Mouse (Mus musculus) embryonic facial prominence, embryonic 14.5 days (tissue): Measurements from ENCODE around the gene Sh3pxd2a. TPM values are rescaled to one million over a fixed set of nuclear protein-coding genes. Genes with fewer than 3 reads are reported as not detected.
A peak's percentile ranks its signal among the peaks of the same experiment; 100 is the strongest.

Experiments
- ATAC-seq: fragments of 200-750 bp; cut with Nextera tagmentation; 2 replicates; pipeline ENCODE4 v1.8.0; 2017; ENCODE audit warnings: low read depth, moderate number of reproducible peaks, moderate TSS enrichment
- DNase-seq: peaks from one replicate; pipeline ENCODE4 v3.0.0-alpha.2; 2015; ENCODE audit warnings: low spot score
- H3K27ac ChIP-seq: fragments of 300-500 bp; sonication (generic); replicated peaks from 2 replicates; pipeline ENCODE4 v1.5.1; 2014; ENCODE audit warnings: low read depth, mild to moderate bottlenecking, low read length, moderate library complexity
- H3K27me3 ChIP-seq: fragments of 300-500 bp; sonication (generic); replicated peaks from 2 replicates; pipeline ENCODE4 v1.6.1; 2014; ENCODE audit warnings: low read length; ENCODE audit not compliant: control insufficient read depth, insufficient read depth
- H3K36me3 ChIP-seq: fragments of 300-500 bp; sonication (generic); 2 replicates; pipeline ENCODE4 v1.6.1; 2014; ENCODE audit warnings: low read length, mixed read lengths; ENCODE audit not compliant: control insufficient read depth, insufficient read depth
- H3K4me1 ChIP-seq: fragments of 300-500 bp; sonication (generic); 2 replicates; pipeline ENCODE4 v1.6.1; 2014; ENCODE audit warnings: antibody characterized with exemption, low read length; ENCODE audit not compliant: control insufficient read depth, insufficient read depth
- H3K4me2 ChIP-seq: fragments of 300-500 bp; sonication (generic); 2 replicates; pipeline ENCODE4 v1.6.1; 2014; ENCODE audit warnings: low read depth, mild to moderate bottlenecking, low read length, moderate library complexity, mixed read lengths
- H3K4me3 ChIP-seq: fragments of 300-500 bp; sonication (generic); 2 replicates; pipeline ENCODE4 v1.5.1; 2014; ENCODE audit warnings: low read depth, mild to moderate bottlenecking, low read length
- H3K9ac ChIP-seq: fragments of 300-500 bp; sonication (generic); 2 replicates; pipeline ENCODE4 v1.6.1; 2014; ENCODE audit warnings: low read depth, mild to moderate bottlenecking, low read length, moderate library complexity, mixed read lengths
- H3K9me3 ChIP-seq: fragments of 300-500 bp; sonication (generic); 2 replicates; pipeline ENCODE4 v1.6.1; 2016; ENCODE audit warnings: low read length; ENCODE audit not compliant: control insufficient read depth
- WGBS: fragments of 180-500 bp; shearing (Covaris S2); extraction: QIAGEN DNeasy Blood & Tissue Kit; methylation state at CpG from one replicate; pipeline ENCODE4 v1.1.7; 2014; 5-methylcytosine and 5-hydroxymethylcytosine counted together
- polyA plus RNA-seq: library from polyadenylated mRNA; unstranded; fragments of >200 nt; fragmentation: Nextera tagmentation; extraction: Ambion mirVana; gene quantifications from 2 replicates; pipeline ENCODE4 v1.2.1, GENCODE M21; 2014

The Sh3pxd2a gene
- polyA plus RNA-seq, 1 experiment from 2014 or later: 20.3 TPM

GRCm38 (mm10) chr19:47354456-47354855 is 109.7 kb downstream of the Sh3pxd2a start:
- no peak for ATAC-seq
- whole genome bisulfite sequencing: 72% methylated on average over 8 of the region's 8 CpGs
- H3K4me1 ChIP-seq: no peaks in the 10 kb centered on the region

GRCm38 (mm10) chr19:47349043-47349442 is 115.2 kb downstream of the Sh3pxd2a start:
- ATAC-seq: no peak
- Histone ChIP-seq H3K9me3 (no peaks in the 10 kb centered on the region), H3K9ac (no peak overlapping the region), H3K4me2 (no peak overlapping the region), H3K27me3 (0 out of 2 replicates have a peak, but pooled peaks cover 5% of the 10 kb centered on the region), H3K36me3 (no peaks in the 10 kb centered on the region; the same call in 1 of the 2 replicates), H3K27ac (no peak overlapping the region), H3K4me3 (no peak overlapping the region), H3K4me1 (peaks cover 3% of the 10 kb centered on the region; the same call in 1 of the 2 replicates)
- WGBS: 72% methylated on average over 8 of the region's 8 CpGs
- no peak for DNase-seq

More at GRCm38 (mm10) chr19:47354456-47354855, 109.7 kb downstream of the Sh3pxd2a start:
- Histone ChIP-seq H3K27ac (no peak overlapping the region), H3K27me3 (no peaks in the 10 kb centered on the region), H3K9ac (no peak overlapping the region), H3K9me3 (no peaks in the 10 kb centered on the region), H3K4me3 (no peak overlapping the region), H3K36me3 (peaks cover 6% of the 10 kb centered on the region; the same call in 1 of the 2 replicates), H3K4me2 (no peak overlapping the region)
- no peak for DNase-seq

GRCm38 (mm10) chr19:47348395-47349016 is 115.7 kb downstream of the Sh3pxd2a start:
- Histone ChIP-seq H3K36me3 (no peaks in the 10 kb centered on the region; the same call in 1 of the 2 replicates), H3K9me3 (no peaks in the 10 kb centered on the region), H3K4me3 (no peak overlapping the region), H3K27ac (no peak overlapping the region), H3K27me3 (peaks cover 11% of the 10 kb centered on the region; the same call in 1 of the 2 replicates), H3K4me1 (peaks cover 3% of the 10 kb centered on the region; the same call in 1 of the 2 replicates), H3K9ac (no peak overlapping the region), H3K4me2 (no peak overlapping the region)
- ATAC-seq (no peak), DNase-seq (no peak)
- WGBS: 81% methylated on average over 13 of the region's 14 CpGs

- H3K27me3 ChIP-seq: peaks cover 14% of the 10 kb centered on the region; the same call in 1 of the 2 replicates
- H3K27ac ChIP-seq: no peak overlapping the region
- peaks cover 9% of the 10 kb centered on the region for H3K4me1 ChIP-seq
- DNase-seq: no peak
- no peak overlapping the region for H3K9ac ChIP-seq
- no peak overlapping the region for H3K4me3 ChIP-seq
- no peak for ATAC-seq
- 56% methylated on average over 7 of the region's 7 CpGs for WGBS
- H3K4me2 ChIP-seq: no peak overlapping the region
- H3K36me3 ChIP-seq: no peaks in the 10 kb centered on the region; the same call in 1 of the 2 replicates
- H3K9me3 ChIP-seq: no peaks in the 10 kb centered on the region
These were observed 117.1 kb downstream of the Sh3pxd2a start for GRCm38 (mm10) chr19:47347021-47347643.

- Histone ChIP-seq H3K27me3 (peaks cover 14% of the 10 kb centered on the region; the same call in 1 of the 2 replicates), H3K4me2 (no peak overlapping the region), H3K4me3 (no peak overlapping the region), H3K9me3 (no peaks in the 10 kb centered on the region), H3K4me1 (peaks cover 9% of the 10 kb centered on the region), H3K27ac (no peak overlapping the region), H3K9ac (no peak overlapping the region), H3K36me3 (no peaks in the 10 kb centered on the region; the same call in 1 of the 2 replicates)
- no peak for ATAC-seq
- WGBS: 48% methylated on average over 8 of the region's 8 CpGs
- DNase-seq: no peak
These were observed 117.6 kb downstream of the Sh3pxd2a start for GRCm38 (mm10) chr19:47346606-47347005.

GRCm38 (mm10) chr19:47345851-47346568 is 118.2 kb downstream of the Sh3pxd2a start:
- 64% methylated on average over 6 of the region's 6 CpGs for WGBS
- Histone ChIP-seq H3K27me3 (peaks cover 14% of the 10 kb centered on the region; the same call in 1 of the 2 replicates), H3K9ac (no peak overlapping the region; the same call in 1 of the 2 replicates), H3K36me3 (no peaks in the 10 kb centered on the region; the same call in 1 of the 2 replicates), H3K9me3 (no peaks in the 10 kb centered on the region), H3K4me3 (no peak overlapping the region), H3K4me1 (peaks cover 9% of the 10 kb centered on the region), H3K4me2 (no peak overlapping the region), H3K27ac (no peak overlapping the region)
- DNase-seq (no peak), ATAC-seq (no peak)

GRCm38 (mm10) chr19:47343422-47343821 is 120.8 kb downstream of the Sh3pxd2a start:
- WGBS: 0% methylated on average over 10 of the region's 39 CpGs

GRCm38 (mm10) chr19:47339165-47339564 is 125.0 kb downstream of the Sh3pxd2a start:
- H3K9me3 ChIP-seq: no peaks in the 10 kb centered on the region
- H3K27me3 ChIP-seq: peaks cover 10% of the 10 kb centered on the region; the same call in 1 of the 2 replicates
- H3K4me1 ChIP-seq: peaks cover 27% of the 10 kb centered on the region
- peak overlapping the region; percentile 71 for H3K4me2 ChIP-seq
- H3K36me3 ChIP-seq: no peaks in the 10 kb centered on the region
- peak overlapping the region; percentile 32 for H3K4me3 ChIP-seq
- H3K9ac ChIP-seq: 0 out of 2 replicates have a peak overlapping the region, but pooled peaks have one; percentile 42
- no peak overlapping the region for H3K27ac ChIP-seq
- WGBS: under 1% methylated on average over 17 of the region's 17 CpGs
- DNase-seq: peak; percentile 89
- ATAC-seq: no peak

More at GRCm38 (mm10) chr19:47343422-47343821, 120.8 kb downstream of the Sh3pxd2a start:
- peaks cover 15% of the 10 kb centered on the region for H3K4me1 ChIP-seq
- H3K9ac ChIP-seq: peak overlapping the region; percentile 60
- H3K27me3 ChIP-seq: peaks cover 14% of the 10 kb centered on the region; the same call in 1 of the 2 replicates
- H3K9me3 ChIP-seq: no peaks in the 10 kb centered on the region
- peak; percentile 58 for ATAC-seq
- no peak for DNase-seq
- H3K36me3 ChIP-seq: no peaks in the 10 kb centered on the region
- H3K4me2 ChIP-seq: peak overlapping the region; percentile 72
- H3K27ac ChIP-seq: no peak overlapping the region
- peak overlapping the region; percentile 42 for H3K4me3 ChIP-seq
